In genomic region chr1:86811756-86812155, GRCm38 (mm10) we compare ENCODE assay signal across 29 mouse cellular contexts.
A peak's percentile ranks its signal among the peaks of the same experiment; 100 is the strongest.
DNase-seq lines count a peak whose midpoint lies in the region; ATAC-seq lines count a peak whose summit lies in the region.
"Had no signal": no experiment of that assay in that cellular context is flagged by ENCODE, and none has a peak within 500 bp of the region (broad histone marks: within the 10 kb centered on the region; RNA-seq: fewer than 3 reads in every experiment).

No protein-coding gene starts in this region.

- DNase-seq in gastrocnemius, postnatal 14 days: peak; percentile 5
- no peak for DNase-seq in gastrocnemius, postnatal 36 days
- DNase-seq in adipocyte (ENCODE audit: low spot score): peak; percentile 29
- DNase-seq in fat pad, adult 2 months (ENCODE audit: extremely low read depth, low read depth, low spot score): peak; percentile 87
- no peak for DNase-seq in right cerebral cortex, postnatal 25 days
- DNase-seq: adrenal gland, adult 2 months; adrenal gland, postnatal 14 days; B cell, adult 2 months; cerebellum, adult 11 months; cerebellum, adult 2 months; cerebellum, adult 9-11 months; cerebellum, postnatal 25 days; gastrocnemius, adult 2 months; gastrocnemius, postnatal 25 days; heart, adult 11 months; kidney, adult 11 months; kidney, adult 8-10 months had no signal

- 75% methylated on average over 3 of the region's 3 CpGs for WGBS in neural tube, embryonic 15.5 days

- no peak overlapping the region for H3K4me3 ChIP-seq in neural tube, embryonic 15.5 days (replicated peaks)
- H3K4me3 ChIP-seq: embryonic facial prominence, embryonic 13.5 days; forebrain, embryonic 12.5 days; forebrain, embryonic 15.5 days; gastrocnemius, adult 2 months; heart, embryonic 13.5 days; hindbrain, embryonic 10.5 days; hindbrain, embryonic 13.5 days; intestine, embryonic 15.5 days had no signal

- H3K27ac ChIP-seq in neural tube, embryonic 15.5 days (replicated peaks): no peak overlapping the region
- H3K27ac ChIP-seq: embryonic facial prominence, embryonic 13.5 days; forebrain, embryonic 12.5 days; forebrain, embryonic 15.5 days; gastrocnemius, adult 2 months; heart, embryonic 13.5 days; hindbrain, embryonic 10.5 days; hindbrain, embryonic 13.5 days; intestine, embryonic 15.5 days had no signal

- H3K9me3 ChIP-seq in neural tube, embryonic 15.5 days (replicated peaks): no peaks in the 10 kb centered on the region
- H3K9me3 ChIP-seq: embryonic facial prominence, embryonic 13.5 days; forebrain, embryonic 12.5 days; forebrain, embryonic 15.5 days; G1E; heart, embryonic 13.5 days; hindbrain, embryonic 10.5 days; hindbrain, embryonic 13.5 days; intestine, embryonic 15.5 days had no signal

- H3K9ac ChIP-seq in neural tube, embryonic 15.5 days (replicated peaks): no peak overlapping the region
- H3K9ac ChIP-seq: embryonic facial prominence, embryonic 13.5 days; forebrain, embryonic 12.5 days; forebrain, embryonic 15.5 days; heart, embryonic 13.5 days; hindbrain, embryonic 13.5 days; intestine, embryonic 15.5 days had no signal

- intact Hi-C loops in gastrocnemius, postnatal 14 days (cut with DNase I; ENCODE audit: low total_unique reads): no loop called here
- intact Hi-C loops in gastrocnemius, postnatal 36 days (cut with DNase I): no loop called here

- ATAC-seq in neural tube, embryonic 15.5 days (ENCODE audit: low FRiP score): no peak
- ATAC-seq: forebrain, embryonic 15.5 days; hindbrain, embryonic 16.5 days; intestine, embryonic 15.5 days; Patski had no signal

- H3K36me3 ChIP-seq in neural tube, embryonic 15.5 days: no peaks in the 10 kb centered on the region
- H3K36me3 ChIP-seq: forebrain, embryonic 12.5 days; forebrain, embryonic 15.5 days; heart, embryonic 13.5 days; hindbrain, embryonic 10.5 days; intestine, embryonic 15.5 days had no signal

- no peaks in the 10 kb centered on the region for H3K4me1 ChIP-seq in neural tube, embryonic 15.5 days
- H3K4me1 ChIP-seq: embryonic facial prominence, embryonic 13.5 days; forebrain, embryonic 12.5 days; forebrain, embryonic 15.5 days; hindbrain, embryonic 10.5 days; hindbrain, embryonic 13.5 days; intestine, embryonic 15.5 days had no signal

- H3K27me3 ChIP-seq in neural tube, embryonic 15.5 days (replicated peaks): no peaks in the 10 kb centered on the region
- H3K27me3 ChIP-seq: CH12.LX; embryonic facial prominence, embryonic 13.5 days; forebrain, embryonic 12.5 days; forebrain, embryonic 15.5 days; heart, embryonic 13.5 days; hindbrain, embryonic 13.5 days; intestine, embryonic 15.5 days; Patski had no signal

- H3K4me2 ChIP-seq in neural tube, embryonic 15.5 days: no peak overlapping the region
- H3K4me2 ChIP-seq: embryonic facial prominence, embryonic 13.5 days; forebrain, embryonic 12.5 days; forebrain, embryonic 15.5 days; heart, embryonic 13.5 days; hindbrain, embryonic 13.5 days; intestine, embryonic 15.5 days had no signal

Comparison
In these comparisons a context has a peak if more than half of its experiments do, and no peak if none do; other contexts are left out.
1. DNase-seq: peak in gastrocnemius, postnatal 14 days (single experiment), adipocyte (single experiment) and fat pad, adult 2 months (single experiment); none in gastrocnemius, postnatal 36 days (0 of 2) and right cerebral cortex, postnatal 25 days (single experiment).